Mouse (Mus musculus) neural tube, embryonic 11.5 days (tissue): ENCODE measurements around the gene Defb11. TPM values are rescaled to one million over a fixed set of nuclear protein-coding genes. Genes with fewer than 3 reads are reported as not detected.
"Not testable (repeated sequence)": the region's sequence is repeated elsewhere in the genome, so short reads cannot be mapped to it uniquely, and the experiment has no call there.

Experiments
- ATAC-seq: fragments of 200-750 bp; cut with Nextera tagmentation; 2 replicates; pipeline ENCODE4 v1.8.0; 2017; ENCODE audit warnings: moderate number of reproducible peaks, mild to moderate bottlenecking, moderate TSS enrichment, moderate library complexity; ENCODE audit not compliant: insufficient read depth, low FRiP score, low TSS enrichment
- DNase-seq: peaks from one replicate; pipeline ENCODE4 v3.0.0-alpha.2; 2015; ENCODE audit warnings: low spot score
- H3K27ac ChIP-seq: fragments of 300-500 bp; sonication (generic); 2 replicates; pipeline ENCODE4 v1.5.1; 2014; ENCODE audit warnings: low read depth, mild to moderate bottlenecking, low read length
- H3K27me3 ChIP-seq: fragments of 300-500 bp; sonication (generic); 2 replicates; pipeline ENCODE4 v1.6.1; 2014; ENCODE audit warnings: mild to moderate bottlenecking, low read length, mixed read lengths; ENCODE audit not compliant: control insufficient read depth, insufficient read depth
- H3K36me3 ChIP-seq: fragments of 300-500 bp; sonication (generic); 2 replicates; pipeline ENCODE4 v1.6.1; 2014; ENCODE audit warnings: mild to moderate bottlenecking, low read length, moderate library complexity, mixed read lengths; ENCODE audit not compliant: control insufficient read depth, insufficient read depth
- H3K4me1 ChIP-seq: fragments of 300-500 bp; sonication (generic); 2 replicates; pipeline ENCODE4 v1.6.1; 2014; ENCODE audit warnings: low read length, mixed read lengths; ENCODE audit not compliant: control insufficient read depth, insufficient read depth
- H3K4me2 ChIP-seq: fragments of 300-500 bp; sonication (generic); 2 replicates; pipeline ENCODE4 v1.6.1; 2014; ENCODE audit warnings: low read depth, mild to moderate bottlenecking, moderate library complexity
- H3K4me3 ChIP-seq: fragments of 300-500 bp; sonication (generic); 2 replicates; pipeline ENCODE4 v1.5.1; 2014; ENCODE audit warnings: low read depth, low read length
- H3K9ac ChIP-seq: fragments of 300-500 bp; sonication (generic); 2 replicates; pipeline ENCODE4 v1.6.1; 2014; ENCODE audit warnings: mild to moderate bottlenecking, low read length
- H3K9me3 ChIP-seq: fragments of 300-500 bp; sonication (generic); 2 replicates; pipeline ENCODE4 v1.6.1; 2016; ENCODE audit warnings: low read length; ENCODE audit not compliant: control insufficient read depth
- WGBS: fragments of 180-500 bp; shearing (Covaris S2); extraction: QIAGEN DNeasy Blood & Tissue Kit; methylation state at CpG from one replicate; pipeline ENCODE4 v1.1.7; 2014; 5-methylcytosine and 5-hydroxymethylcytosine counted together
- polyA plus RNA-seq: library from polyadenylated mRNA; unstranded; fragments of >200 nt; fragmentation: Nextera tagmentation; extraction: Ambion mirVana; gene quantifications from 2 replicates; pipeline ENCODE4 v1.2.1, GENCODE M21; 2014

Defb11 gene
- not detected in 2 replicates for polyA plus RNA-seq

DNA sequence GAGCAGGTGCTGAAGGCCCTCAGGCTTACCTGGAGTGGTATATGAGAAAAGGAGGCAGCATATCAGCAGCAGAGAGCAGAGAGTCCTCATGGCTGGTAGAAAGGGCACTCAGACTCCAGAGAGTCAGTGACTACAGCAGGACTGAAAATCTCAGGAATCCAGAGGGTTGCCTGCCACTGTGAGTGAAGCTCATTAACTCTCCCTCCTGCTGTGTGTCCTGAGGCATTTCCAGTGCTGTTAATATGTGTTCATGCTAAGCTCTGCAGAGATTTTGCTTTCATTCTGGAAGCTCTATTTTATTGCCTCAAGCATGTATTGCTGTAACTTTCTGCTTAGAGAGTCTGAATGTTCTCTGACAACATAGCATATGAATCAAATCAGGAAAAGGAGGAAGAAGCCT is at the start of gene Defb11:
Gene Defb11 (minus strand): TSS at position 123 of the 400 bp plus-strand sequence.
- not testable (repeated sequence) for H3K4me2 ChIP-seq, H3K27ac ChIP-seq, H3K4me1 ChIP-seq, ATAC-seq, H3K4me3 ChIP-seq, H3K9me3 ChIP-seq, H3K27me3 ChIP-seq, H3K36me3 ChIP-seq, DNase-seq, H3K9ac ChIP-seq

DNA sequence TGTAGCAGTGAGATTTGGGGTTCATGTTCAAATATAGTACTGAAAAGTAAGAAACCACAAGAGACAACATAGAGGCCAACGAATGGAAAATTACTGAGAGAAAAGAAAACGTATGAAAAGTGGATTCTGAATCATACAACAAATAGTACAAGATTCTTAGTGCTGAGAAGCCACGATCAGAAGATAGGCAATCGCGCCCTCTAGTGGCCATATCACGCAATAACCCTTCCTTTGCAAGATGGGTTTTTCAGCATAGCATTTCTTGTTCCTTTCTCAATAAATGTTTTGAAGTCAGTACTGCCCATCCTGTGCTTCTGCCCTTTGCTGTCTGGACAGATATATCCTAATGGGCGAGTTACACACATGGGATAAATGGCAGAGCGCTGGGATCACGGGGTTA is 49.1 kb upstream of the Defb11 start:
- DNase-seq (peak; percentile 58), ATAC-seq (no peak)
- Histone ChIP-seq H3K27me3 (no peaks in the 10 kb centered on the region), H3K4me2 (no peak overlapping the region), H3K9me3 (no peaks in the 10 kb centered on the region), H3K36me3 (no peaks in the 10 kb centered on the region), H3K27ac (no peak overlapping the region), H3K4me1 (no peaks in the 10 kb centered on the region), H3K4me3 (no peak overlapping the region), H3K9ac (no peak overlapping the region)
- 9% methylated on average over 9 of the region's 9 CpGs for WGBS

DNA sequence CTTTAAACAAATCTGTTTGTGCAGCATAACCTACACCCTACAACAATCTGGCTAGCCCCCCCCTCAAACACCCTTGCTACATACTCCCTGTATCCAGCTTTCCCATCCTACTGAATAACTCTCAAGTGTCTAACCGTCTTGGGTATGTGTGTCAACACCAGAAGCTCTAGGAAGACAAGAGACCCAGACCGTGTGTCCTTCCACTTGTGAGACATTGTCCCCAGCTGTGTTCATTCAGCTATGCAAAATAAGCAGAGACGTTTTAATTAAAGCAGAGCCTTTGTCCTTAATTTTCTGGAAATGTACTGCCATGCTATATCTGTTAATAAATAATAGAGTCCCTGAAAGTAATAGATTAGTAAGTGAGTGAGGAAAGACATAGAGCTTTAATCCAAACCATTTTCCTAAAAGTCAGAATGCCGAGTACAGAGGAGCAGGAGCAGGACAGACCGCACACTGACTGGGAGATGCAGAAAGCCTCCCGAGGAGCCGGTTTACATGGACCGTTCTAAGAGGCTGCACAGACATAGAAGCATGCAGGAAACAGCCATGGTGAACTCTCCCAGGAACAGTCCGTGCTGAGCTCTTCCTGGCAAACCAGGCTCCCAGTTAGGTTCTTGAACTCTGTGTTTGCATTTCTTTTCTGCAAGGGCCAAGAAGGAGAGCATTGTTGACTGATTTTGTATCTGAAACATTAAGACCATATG is 41.3 kb upstream of the Defb11 start:
- H3K36me3 ChIP-seq, result no peaks in the 10 kb centered on the region
- no peaks in the 10 kb centered on the region for H3K27me3 ChIP-seq
- no peak for DNase-seq
- H3K4me1 ChIP-seq, result no peaks in the 10 kb centered on the region
- H3K4me3 ChIP-seq, result no peak overlapping the region
- H3K9ac ChIP-seq, result no peak overlapping the region
- WGBS, result 76% methylated on average over 9 of the region's 9 CpGs
- H3K4me2 ChIP-seq, result no peak overlapping the region
- ATAC-seq, result no peak
- H3K27ac ChIP-seq, result no peak overlapping the region
- H3K9me3 ChIP-seq, result no peaks in the 10 kb centered on the region

DNA sequence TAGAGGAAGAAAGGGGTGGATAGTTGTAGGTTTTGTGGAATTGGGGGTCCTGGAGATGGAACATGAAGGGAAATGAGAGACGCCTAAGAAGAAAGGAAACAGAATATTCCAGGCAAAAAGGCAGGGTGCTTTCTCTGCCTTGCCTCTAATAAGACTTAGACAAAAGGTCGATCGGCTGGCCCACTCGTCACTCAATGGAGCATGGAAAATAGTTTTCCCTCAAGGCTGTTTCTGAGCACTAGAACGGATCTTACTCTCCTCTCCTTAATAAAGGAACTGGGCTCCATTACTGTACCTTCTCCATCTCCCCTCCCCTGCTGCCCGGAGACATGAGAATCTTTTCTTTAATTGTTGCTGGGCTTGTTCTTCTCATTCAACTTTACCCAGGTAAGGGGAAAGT is 40.2 kb upstream of the Defb11 start, which contains the start of gene Defb13:
Gene Defb13 (plus strand): TSS at position 301 of the 400 bp plus-strand sequence.
- H3K4me1 ChIP-seq, result no peaks in the 10 kb centered on the region
- no peak within 1 kb of the TSS for H3K4me3 ChIP-seq
- WGBS, result 82% methylated on average over 6 of the region's 6 CpGs
- ATAC-seq, result no peak
- H3K9me3 ChIP-seq, result no peaks in the 10 kb centered on the region
- no peak within 1 kb of the TSS for H3K9ac ChIP-seq
- H3K36me3 ChIP-seq, result no peaks in the 10 kb centered on the region
- H3K4me2 ChIP-seq, result no peak within 1 kb of the TSS
- no peaks in the 10 kb centered on the region for H3K27me3 ChIP-seq
- H3K27ac ChIP-seq, result no peak within 1 kb of the TSS
- DNase-seq, result no peak

DNA sequence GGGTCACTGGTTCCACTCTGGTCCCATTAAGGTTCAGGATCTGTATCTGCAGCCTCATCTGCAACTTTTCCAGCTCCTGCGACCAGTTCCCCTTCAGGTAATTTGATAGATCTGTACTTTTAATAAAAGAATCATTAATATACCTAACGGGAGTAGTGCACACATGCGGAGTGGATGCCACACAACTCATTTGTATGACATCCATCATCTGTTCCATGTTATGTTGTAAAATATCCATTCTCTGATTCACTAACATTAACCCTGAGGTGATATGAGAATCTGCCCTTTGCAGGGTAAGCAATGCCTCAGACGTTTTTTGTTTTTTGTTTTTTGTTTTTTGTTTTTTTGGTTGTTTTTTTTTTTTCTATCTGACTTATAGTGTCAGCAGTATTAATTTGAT is 31.8 kb upstream of the Defb11 start, which contains the start of gene Defb35:
Gene Defb35 (plus strand): TSS at position 301 of the 400 bp plus-strand sequence.
- not testable (repeated sequence) for H3K4me2 ChIP-seq, ATAC-seq, H3K36me3 ChIP-seq, H3K9me3 ChIP-seq, H3K9ac ChIP-seq, H3K4me1 ChIP-seq, H3K27ac ChIP-seq, H3K4me3 ChIP-seq, H3K27me3 ChIP-seq, DNase-seq
- 84% methylated on average over 4 of the region's 4 CpGs for WGBS

DNA sequence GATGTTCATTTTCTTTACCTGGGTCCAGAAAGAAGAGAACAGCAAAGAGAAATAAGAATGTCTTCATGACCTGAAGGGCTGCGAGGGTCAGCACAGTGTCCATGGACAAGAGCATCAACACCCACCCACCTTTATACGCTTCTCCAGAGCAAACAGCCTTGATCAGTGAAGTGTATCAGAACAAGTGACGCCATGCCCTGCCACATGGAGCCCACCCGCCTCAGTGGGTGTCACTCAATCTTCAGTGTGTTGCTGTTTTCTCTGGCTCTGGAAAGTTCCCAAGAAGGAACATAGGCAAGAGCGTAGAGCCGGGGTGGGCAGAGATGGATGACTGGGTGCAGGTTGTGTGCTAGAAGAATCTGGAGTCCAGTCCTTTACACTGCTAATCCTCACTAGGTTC is 26.4 kb upstream of the Defb11 start, which contains the start of gene Defb15:
Gene Defb15 (minus strand): TSS at position 101 of the 400 bp plus-strand sequence.
- Histone ChIP-seq H3K4me3 (no peak within 1 kb of the TSS), H3K36me3 (no peaks in the 10 kb centered on the region), H3K4me2 (no peak within 1 kb of the TSS), H3K9ac (no peak within 1 kb of the TSS), H3K4me1 (no peaks in the 10 kb centered on the region), H3K9me3 (no peaks in the 10 kb centered on the region; the same call in 1 of the 2 replicates), H3K27ac (no peak within 1 kb of the TSS), H3K27me3 (no peaks in the 10 kb centered on the region)
- ATAC-seq (no peak), DNase-seq (no peak)
- WGBS, result 89% methylated on average over 6 of the region's 6 CpGs

DNA sequence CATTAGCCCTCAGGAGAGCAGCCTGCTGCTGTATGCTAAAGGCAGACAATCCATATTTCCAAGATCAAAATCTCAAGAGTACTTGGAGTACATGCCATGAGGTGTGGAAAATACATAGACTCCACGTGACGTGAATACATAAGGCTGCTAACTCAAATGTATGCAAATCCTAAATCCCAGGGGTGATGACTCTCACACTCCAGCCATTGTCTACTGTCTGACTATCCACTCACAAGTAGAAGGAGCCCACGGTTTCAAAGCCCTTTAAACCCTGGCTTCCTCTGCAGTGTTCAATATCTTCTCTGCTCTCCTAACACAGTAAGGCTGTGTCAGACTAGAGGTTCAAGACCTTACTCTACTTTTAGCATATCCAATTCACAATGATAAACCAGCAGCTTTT is 24.5 kb upstream of the Defb11 start:
- DNase-seq, H3K27ac ChIP-seq, H3K4me2 ChIP-seq, H3K9me3 ChIP-seq, H3K36me3 ChIP-seq, H3K9ac ChIP-seq, H3K4me3 ChIP-seq, H3K27me3 ChIP-seq, ATAC-seq, H3K4me1 ChIP-seq: not testable (repeated sequence)
- WGBS, result 87% methylated on average over 3 of the region's 3 CpGs

DNA sequence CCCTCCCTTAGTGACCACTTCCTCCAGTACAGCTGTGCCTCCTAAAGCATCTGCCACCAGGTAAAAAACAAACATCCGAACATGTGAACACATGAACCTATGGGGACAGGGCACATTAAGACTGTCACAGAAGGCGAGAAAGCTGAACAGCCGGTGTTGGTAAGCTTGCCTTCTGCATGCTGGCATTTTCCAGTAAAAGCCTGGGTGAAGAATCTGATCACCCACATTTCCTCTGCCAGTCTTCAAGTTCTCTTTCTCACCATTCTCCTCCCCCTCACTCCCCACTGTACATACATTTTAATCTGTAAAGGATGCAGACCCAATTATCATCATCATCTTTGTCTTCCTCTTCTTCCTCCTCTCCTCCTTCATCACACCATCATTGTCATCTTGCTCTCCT is 9.4 kb upstream of the Defb11 start:
- DNase-seq (no peak), ATAC-seq (no peak)
- H3K27me3 ChIP-seq, result no peaks in the 10 kb centered on the region
- no peak overlapping the region for H3K9ac ChIP-seq
- H3K9me3 ChIP-seq, result no peaks in the 10 kb centered on the region
- H3K4me2 ChIP-seq, result no peak overlapping the region
- 96% methylated on average over 3 of the region's 3 CpGs for WGBS
- no peak overlapping the region for H3K4me3 ChIP-seq
- H3K36me3 ChIP-seq, result no peaks in the 10 kb centered on the region
- H3K27ac ChIP-seq, result no peak overlapping the region
- no peaks in the 10 kb centered on the region for H3K4me1 ChIP-seq

DNA sequence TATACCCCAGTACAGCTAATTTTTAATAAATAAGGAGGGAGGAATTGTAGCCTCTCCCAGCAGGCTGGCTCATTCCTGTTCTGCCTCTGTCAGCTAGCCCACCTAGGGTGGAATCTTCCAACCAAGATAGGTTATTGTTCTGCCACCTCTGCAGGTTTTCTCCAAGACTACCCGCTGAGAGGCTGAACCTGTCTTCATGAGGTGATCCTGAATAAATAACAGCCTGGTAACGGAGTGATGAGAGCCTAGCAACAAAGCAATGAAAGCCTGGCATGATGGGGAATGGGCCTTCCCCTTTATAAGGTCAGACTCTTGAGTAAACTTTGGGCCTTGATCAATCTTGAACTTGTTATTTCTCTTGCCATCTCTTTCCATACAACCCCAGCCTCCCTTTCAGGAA is 6.3 kb upstream of the Defb11 start:
- no peak overlapping the region for H3K9ac ChIP-seq
- no peak overlapping the region for H3K27ac ChIP-seq
- DNase-seq (no peak), ATAC-seq (no peak)
- no peaks in the 10 kb centered on the region for H3K27me3 ChIP-seq
- WGBS, result 17% methylated on average over 2 of the region's 2 CpGs
- H3K4me3 ChIP-seq, result no peak overlapping the region
- H3K4me2 ChIP-seq, result no peak overlapping the region
- H3K4me1 ChIP-seq, result no peaks in the 10 kb centered on the region
- no peaks in the 10 kb centered on the region for H3K36me3 ChIP-seq
- H3K9me3 ChIP-seq, result no peaks in the 10 kb centered on the region
